Mouse (Mus musculus) CH12.LX (cell line): ENCODE measurements around the gene Col6a2. TPM values are rescaled to one million over a fixed set of nuclear protein-coding genes. Genes with fewer than 3 reads are reported as not detected.

ENCODE experiments used
- DNase-seq: peaks from one replicate; pipeline ENCODE4 v3.0.0-alpha.2; 2013; ENCODE audit errors: extremely low read depth
- H3K27ac ChIP-seq: 2 replicates; pipeline ENCODE4 v1.5.1; 2012; ENCODE audit warnings: low read depth, mild to moderate bottlenecking, control low read depth, moderate library complexity; ENCODE audit not compliant: insufficient read depth
- H3K27me3 ChIP-seq: replicated peaks from 2 replicates; pipeline ENCODE3; 2012; ENCODE audit warnings: inconsistent platforms
- H3K36me3 ChIP-seq, 2 experiments: replicated peaks in 1 of 2; 2 replicates each; pipeline versions ENCODE3 to v1.6.1; 2012; ENCODE audit warnings: inconsistent platforms in 1 of 2, low read length in 1 of 2, mild to moderate bottlenecking in 1 of 2, mixed read lengths in 1 of 2, moderate library complexity in 1 of 2; ENCODE audit not compliant: control insufficient read depth in 1 of 2, insufficient read depth in 1 of 2
- H3K4me1 ChIP-seq, 2 experiments: 2 replicates each; pipeline ENCODE4 v1.6.1; 2012; ENCODE audit warnings: inconsistent platforms in 1 of 2, moderate library complexity in 1 of 2; ENCODE audit not compliant: insufficient read depth in 2 of 2, control insufficient read depth in 1 of 2
- H3K4me2 ChIP-seq: 2 replicates; pipeline ENCODE4 v1.6.1; 2012; ENCODE audit warnings: low read depth, mild to moderate bottlenecking, control low read depth; ENCODE audit not compliant: poor library complexity, insufficient read depth, severe bottlenecking
- H3K4me3 ChIP-seq, 3 experiments: fragments of 150-350 bp in 1 of 3; sonication (generic) in 1 of 3; replicated peaks in 1 of 3; 2 replicates each; pipeline versions ENCODE3 to v1.5.1; 2011 to 2012; ENCODE audit warnings: low read depth in 2 of 3, low read length in 2 of 3, mild to moderate bottlenecking in 2 of 3, moderate library complexity in 2 of 3, control low read depth in 1 of 3, improper control_type of control experiment in 1 of 3, inconsistent platforms in 1 of 3, mixed read lengths in 1 of 3; ENCODE audit not compliant: poor library complexity in 1 of 3
- H3K79me2 ChIP-seq: replicated peaks from 2 replicates; pipeline ENCODE4 v1.6.1; 2012; ENCODE audit warnings: mild to moderate bottlenecking, moderate library complexity; ENCODE audit not compliant: control insufficient read depth, poor library complexity, insufficient read depth, severe bottlenecking; ENCODE audit errors: extremely low read depth
- H3K9ac ChIP-seq: 2 replicates; pipeline ENCODE4 v1.6.1; 2012; ENCODE audit warnings: low read depth, mild to moderate bottlenecking, control low read depth, moderate library complexity; ENCODE audit not compliant: insufficient read depth
- H3K9me3 ChIP-seq: replicated peaks from 2 replicates; pipeline ENCODE3; 2012; ENCODE audit warnings: low read length, inconsistent platforms, mixed read lengths
- CHD1 ChIP-seq: IDR thresholded peaks from 2 replicates; pipeline ENCODE4 v1.6.1; 2012; ENCODE audit warnings: low read depth, low read length, improper control_type of control experiment, inconsistent platforms
- E2F4 ChIP-seq: IDR thresholded peaks from 2 replicates; pipeline ENCODE4 v1.6.1; 2011; ENCODE audit warnings: low read depth, low read length, improper control_type of control experiment; ENCODE audit not compliant: insufficient replicate concordance
- GABPA ChIP-seq: IDR thresholded peaks from 2 replicates; pipeline ENCODE4 v1.6.1; 2012; ENCODE audit warnings: low read depth, low read length, improper control_type of control experiment, inconsistent platforms; ENCODE audit not compliant: insufficient replicate concordance
- HCFC1 ChIP-seq: IDR thresholded peaks from 2 replicates; pipeline ENCODE4 v1.6.1; 2012; ENCODE audit warnings: low read depth, mild to moderate bottlenecking, inconsistent platforms, low read length, improper control_type of control experiment
- IRF4 ChIP-seq: IDR thresholded peaks from 2 replicates; pipeline ENCODE4 v1.6.1; 2014; ENCODE audit warnings: low read depth, mild to moderate bottlenecking, inconsistent platforms, low read length, improper control_type of control experiment
- JUN ChIP-seq: IDR thresholded peaks from 2 replicates; pipeline ENCODE4 v1.6.1; 2011; ENCODE audit warnings: low read depth, mild to moderate bottlenecking, low read length, improper control_type of control experiment, moderate library complexity; ENCODE audit not compliant: insufficient read depth
- KAT2A ChIP-seq: IDR thresholded peaks from 2 replicates; pipeline ENCODE4 v1.6.1; 2012; ENCODE audit warnings: low read length, improper control_type of control experiment, inconsistent platforms; ENCODE audit not compliant: insufficient replicate concordance
- MAFK ChIP-seq: IDR thresholded peaks from 2 replicates; pipeline ENCODE4 v1.6.1; 2011; ENCODE audit warnings: low read length, improper control_type of control experiment; ENCODE audit not compliant: insufficient replicate concordance
- MAZ ChIP-seq: IDR thresholded peaks from 2 replicates; pipeline ENCODE4 v1.6.1; 2012; ENCODE audit warnings: low read depth, mild to moderate bottlenecking, inconsistent platforms, low read length, improper control_type of control experiment, moderate library complexity
- NELFE ChIP-seq: IDR thresholded peaks from 2 replicates; pipeline ENCODE4 v1.6.1; 2011; ENCODE audit warnings: low read depth, low read length, improper control_type of control experiment
- POLR2A ChIP-seq: IDR thresholded peaks from 2 replicates; pipeline ENCODE4 v1.6.1; 2011; ENCODE audit warnings: low read depth, mild to moderate bottlenecking, improper control_type of control experiment, low read length
- POLR2AphosphoS2 ChIP-seq: IDR thresholded peaks from 2 replicates; pipeline ENCODE4 v1.6.1; 2011; ENCODE audit warnings: low read depth, low read length, improper control_type of control experiment
- RAD21 ChIP-seq: IDR thresholded peaks from 2 replicates; pipeline ENCODE4 v1.6.1; 2011; ENCODE audit warnings: low read depth, mild to moderate bottlenecking, low read length, improper control_type of control experiment, moderate library complexity
- TBP ChIP-seq: conservative IDR thresholded peaks from 2 replicates; pipeline ENCODE4 v1.6.1; 2011; ENCODE audit warnings: low read depth, low read length, improper control_type of control experiment
- UBTF ChIP-seq: IDR thresholded peaks from 2 replicates; pipeline ENCODE4 v1.6.1; 2012; ENCODE audit warnings: low read depth, mild to moderate bottlenecking, inconsistent platforms, low read length, improper control_type of control experiment, moderate library complexity
- USF1 ChIP-seq: IDR thresholded peaks from 2 replicates; pipeline ENCODE4 v1.6.1; 2014; ENCODE audit warnings: low read depth, mild to moderate bottlenecking, inconsistent platforms, low read length, improper control_type of control experiment
- USF2 ChIP-seq: conservative IDR thresholded peaks from 2 replicates; pipeline ENCODE4 v1.6.1; 2011; ENCODE audit warnings: low read depth, low read length, improper control_type of control experiment
- ZC3H11A ChIP-seq: IDR thresholded peaks from 2 replicates; pipeline ENCODE4 v1.6.1; 2012; ENCODE audit warnings: low read depth, mild to moderate bottlenecking, inconsistent platforms, low read length, improper control_type of control experiment
- ZKSCAN1 ChIP-seq: IDR thresholded peaks from 2 replicates; pipeline ENCODE4 v1.6.1; 2012; ENCODE audit warnings: low read depth, inconsistent platforms, low read length, improper control_type of control experiment, borderline replicate concordance
- ZMIZ1 ChIP-seq: IDR thresholded peaks from 2 replicates; pipeline ENCODE4 v1.6.1; 2012; ENCODE audit warnings: low read depth, mild to moderate bottlenecking, inconsistent platforms, low read length, improper control_type of control experiment
- ZNF384 ChIP-seq: IDR thresholded peaks from 2 replicates; pipeline ENCODE4 v1.6.1; 2012; ENCODE audit warnings: low read depth, low read length, improper control_type of control experiment, inconsistent platforms
- dilution Hi-C: fragments of 300-500 bp; cut with MboI; formaldehyde crosslinking; loops from 2 replicates; pipeline ENCODE4 v1.14.3; 2020; ENCODE audit warnings: low sequenced_read_pairs; ENCODE audit not compliant: extremely low pct_unique_long_range_greater_than_20kb, extremely low pct_ligation_motif_present
- in situ Hi-C: fragments of 300-500 bp; cut with MboI; formaldehyde crosslinking; loops from 3 replicates; pipeline ENCODE4 v1.14.3; 2019; ENCODE audit warnings: low sequenced_read_pairs, low pct_ligation_motif_present, low pct_unique_long_range_greater_than_20kb, mixed read lengths
- polyA plus RNA-seq: library from polyadenylated mRNA; unstranded; fragments of >175 nt; gene quantifications from 2 replicates; pipeline ENCODE4 v1.2.1, GENCODE M21; 2012; ENCODE audit warnings: low read depth; ENCODE audit not compliant: insufficient read length
- total RNA-seq, 2 experiments: library from RNA; depleted of rRNA; stranded (reverse); fragments of 300-350 nt in 1 of 2; fragments of >200 nt in 1 of 2; gene quantifications; 2 replicates each; pipeline ENCODE4 v1.2.3; 2012 to 2014

Col6a2 gene
- total and polyA plus RNA-seq, 3 experiments, result not detected

- in situ Hi-C loops, result no loop called here
- no peak overlapping the region for H3K4me2 ChIP-seq
- DNase-seq, result no peak
- H3K9me3 ChIP-seq, result peaks cover 7% of the 10 kb centered on the region
- no peak overlapping the region for H3K9ac ChIP-seq
- H3K4me1 ChIP-seq, result no peaks in the 10 kb centered on the region
- no peak overlapping the region for H3K27ac ChIP-seq
- no peaks in the 10 kb centered on the region for H3K36me3 ChIP-seq
- H3K4me3 ChIP-seq, result no peak overlapping the region
- peaks cover 79% of the 10 kb centered on the region for H3K27me3 ChIP-seq
- no peak for TF ChIP-seq IRF4
- TF ChIP-seq MAFK, result peak; percentile 81; the same call in 1 of the 2 replicates
- TF ChIP-seq CHD1, result no peak
- TF ChIP-seq HCFC1, result no peak
- TF ChIP-seq USF1, result no peak
- TF ChIP-seq, all 38 proteins: peak for 1
- dilution Hi-C loops, result no loop called here
- H3K79me2 ChIP-seq, result no peaks in the 10 kb centered on the region
Observed at GRCm38 (mm10) chr10:76667197-76667805, 43.9 kb upstream of the Col6a2 start.

- no peak for DNase-seq
- H3K36me3 ChIP-seq, result no peaks in the 10 kb centered on the region
- no peak overlapping the region for H3K9ac ChIP-seq
- no peak overlapping the region for H3K27ac ChIP-seq
- H3K4me3 ChIP-seq, result no peak overlapping the region
- H3K9me3 ChIP-seq, result peaks cover 7% of the 10 kb centered on the region
- peaks cover 82% of the 10 kb centered on the region for H3K27me3 ChIP-seq
- H3K4me2 ChIP-seq, result no peak overlapping the region
- in situ Hi-C loops, result no loop called here
- no peaks in the 10 kb centered on the region for H3K79me2 ChIP-seq
- no peaks in the 10 kb centered on the region for H3K4me1 ChIP-seq
- dilution Hi-C loops, result no loop called here
- no peak for TF ChIP-seq JUN
- TF ChIP-seq ZMIZ1, result no peak
- TF ChIP-seq MAFK, result no peak
- TF ChIP-seq IRF4, result no peak
- TF ChIP-seq CHD1, result no peak
Observed at GRCm38 (mm10) chr10:76665551-76665950, 42.1 kb upstream of the Col6a2 start.

GRCm38 (mm10) chr10:76664156-76665115 is 41.0 kb upstream of the Col6a2 start:
- H3K9ac ChIP-seq, result no peak overlapping the region
- dilution Hi-C loops (no loop called here), in situ Hi-C loops (no loop called here)
- no peaks in the 10 kb centered on the region for H3K4me1 ChIP-seq
- no peaks in the 10 kb centered on the region for H3K36me3 ChIP-seq
- no peaks in the 10 kb centered on the region for H3K79me2 ChIP-seq
- H3K4me3 ChIP-seq, result no peak overlapping the region
- DNase-seq, result no peak
- H3K4me2 ChIP-seq, result no peak overlapping the region
- H3K27ac ChIP-seq, result no peak overlapping the region
- peaks cover 81% of the 10 kb centered on the region for H3K27me3 ChIP-seq
- H3K9me3 ChIP-seq, result peaks cover 7% of the 10 kb centered on the region
- TF ChIP-seq E2F4 (no peak), ZKSCAN1 (no peak), MAFK (no peak), USF2 (no peak), RAD21 (no peak), UBTF (no peak), TBP (no peak), GABPA (no peak), MAZ (no peak), IRF4 (no peak), POLR2AphosphoS2 (no peak), KAT2A (no peak), ZNF384 (no peak), NELFE (no peak), ZC3H11A (no peak), POLR2A (no peak)
